Mouse (Mus musculus): Measurements from ENCODE around the gene Tk2. TPM values are rescaled to one million over a fixed set of nuclear protein-coding genes. Genes with fewer than 3 reads are reported as not detected.

Tk2 gene
- total RNA-seq, 1 experiment from 2014 or later, result 23.6 TPM

Other genes starting within 250 kb of the Tk2 start
- not detected in 2 replicates for gene Cdh5, start 146.9 kb downstream of the Tk2 start, total RNA-seq (2017)
- gene Bean1, start 78.1 kb downstream of the Tk2 start, total RNA-seq (2017), result not detected in 2 replicates
- gene Cklf, start 2.3 kb upstream of the Tk2 start, total RNA-seq (2017), result 23.2 and 26.5 TPM in 2 replicates
- not detected in 2 replicates for gene Cmtm2a, start 44.6 kb upstream of the Tk2 start, total RNA-seq (2017)
- gene Gm45711, start 61.5 kb upstream of the Tk2 start, total RNA-seq (2017), result not detected in 2 replicates
- gene Cmtm1, start 61.6 kb upstream of the Tk2 start, total RNA-seq (2017), result not detected in 2 replicates
- not detected in 2 replicates for gene Gm11020, start 73.0 kb upstream of the Tk2 start, total RNA-seq (2017)
- gene Cmtm2b, start 73.7 kb upstream of the Tk2 start, total RNA-seq (2017), result not detected in 2 replicates
- gene Cmtm3, start 90.9 kb upstream of the Tk2 start, total RNA-seq (2017), result 12.1 and 12.9 TPM in 2 replicates
- gene Cmtm4, start 147.2 kb upstream of the Tk2 start, total RNA-seq (2017), result 3.7 and 4.4 TPM in 2 replicates
- 74.0 and 74.4 TPM in 2 replicates for gene Dync1li2, start 194.5 kb upstream of the Tk2 start, total RNA-seq (2017)

Data from hematopoietic stem cell, adult 5-6 weeks (primary cell).